Mouse (Mus musculus) brain, embryonic 18.5 days (tissue): Measurements from ENCODE around the gene Relt.

Experiments
- DNase-seq: peaks from one replicate; pipeline ENCODE4 v3.0.0-alpha.2; 2012; ENCODE audit warnings: low read depth, low spot score

Relt gene

GRCm38 (mm10) chr7:100876293-100876692, 13.0 kb upstream of the Relt start:
- no peak for DNase-seq

- no peak for DNase-seq
These were observed 12.6 kb upstream of the Relt start for GRCm38 (mm10) chr7:100875822-100876221.

- DNase-seq: no peak
These were observed 10.0 kb upstream of the Relt start for GRCm38 (mm10) chr7:100873197-100873596.

GRCm38 (mm10) chr7:100871892-100872291, 8.6 kb upstream of the Relt start:
- DNase-seq: no peak

- no peak for DNase-seq
These were observed 8.1 kb upstream of the Relt start for GRCm38 (mm10) chr7:100871355-100871754.

GRCm38 (mm10) chr7:100869877-100870629, 6.8 kb upstream of the Relt start:
- no peak for DNase-seq

GRCm38 (mm10) chr7:100868551-100868950, 5.3 kb upstream of the Relt start:
- no peak for DNase-seq

- DNase-seq: no peak
These were observed 4.3 kb upstream of the Relt start for GRCm38 (mm10) chr7:100867561-100867960.

- no peak for DNase-seq
These were observed 3.4 kb upstream of the Relt start for GRCm38 (mm10) chr7:100866675-100867074.

GRCm38 (mm10) chr7:100862353-100862752, 893 bp downstream of the Relt start:
- no peak for DNase-seq

GRCm38 (mm10) chr7:100861209-100861608, 2.0 kb downstream of the Relt start:
- no peak for DNase-seq

GRCm38 (mm10) chr7:100860450-100860849, 2.8 kb downstream of the Relt start:
- no peak for DNase-seq

GRCm38 (mm10) chr7:100855795-100856573, 7.3 kb downstream of the Relt start:
- DNase-seq: no peak

- no peak for DNase-seq
These were observed 7.9 kb downstream of the Relt start for GRCm38 (mm10) chr7:100855300-100855699.

- DNase-seq: no peak
These were observed 8.4 kb downstream of the Relt start for GRCm38 (mm10) chr7:100854861-100855260.

GRCm38 (mm10) chr7:100854137-100854814, 9.0 kb downstream of the Relt start:
- DNase-seq: no peak

- DNase-seq: no peak
These were observed 9.8 kb downstream of the Relt start for GRCm38 (mm10) chr7:100853396-100853795.

GRCm38 (mm10) chr7:100851481-100852356, 11.5 kb downstream of the Relt start:
- DNase-seq: no peak

- DNase-seq: no peak
These were observed 13.7 kb downstream of the Relt start for GRCm38 (mm10) chr7:100849508-100849907.

GRCm38 (mm10) chr7:100848744-100849143, 14.5 kb downstream of the Relt start:
- no peak for DNase-seq

- DNase-seq: no peak
These were observed 16.1 kb downstream of the Relt start for GRCm38 (mm10) chr7:100847131-100847530.
